Mouse (Mus musculus) myocyte (in vitro differentiated cells): Measurements from ENCODE around the gene Simc1.

Experiments
- CEBPB ChIP-seq: IDR thresholded peaks from 2 replicates; pipeline ENCODE4 v1.6.1; 2011; ENCODE audit warnings: mild to moderate bottlenecking, moderate library complexity; ENCODE audit not compliant: poor library complexity, insufficient read depth, severe bottlenecking
- E2F4 ChIP-seq: IDR thresholded peaks from one replicate; pipeline ENCODE4 v1.6.1; 2011; ENCODE audit warnings: mild to moderate bottlenecking, control low read depth, moderate library complexity; ENCODE audit not compliant: insufficient read depth
- MAX ChIP-seq: IDR thresholded peaks from one replicate; pipeline ENCODE4 v1.6.1; 2011; ENCODE audit warnings: low read depth, mild to moderate bottlenecking, control low read depth
- POLR2A ChIP-seq: IDR thresholded peaks from one replicate; pipeline ENCODE4 v1.6.1; 2011; ENCODE audit warnings: low read depth, mild to moderate bottlenecking, control low read depth, moderate library complexity; ENCODE audit not compliant: insufficient read length
- SRF ChIP-seq: IDR thresholded peaks from one replicate; pipeline ENCODE4 v1.6.1; 2011; ENCODE audit warnings: low read depth; ENCODE audit not compliant: control insufficient read depth, insufficient read length
- TCF12 ChIP-seq: IDR thresholded peaks from one replicate; pipeline ENCODE4 v1.6.1; 2011; ENCODE audit warnings: mild to moderate bottlenecking, control low read depth; ENCODE audit not compliant: poor library complexity, insufficient read depth, severe bottlenecking

DNA sequence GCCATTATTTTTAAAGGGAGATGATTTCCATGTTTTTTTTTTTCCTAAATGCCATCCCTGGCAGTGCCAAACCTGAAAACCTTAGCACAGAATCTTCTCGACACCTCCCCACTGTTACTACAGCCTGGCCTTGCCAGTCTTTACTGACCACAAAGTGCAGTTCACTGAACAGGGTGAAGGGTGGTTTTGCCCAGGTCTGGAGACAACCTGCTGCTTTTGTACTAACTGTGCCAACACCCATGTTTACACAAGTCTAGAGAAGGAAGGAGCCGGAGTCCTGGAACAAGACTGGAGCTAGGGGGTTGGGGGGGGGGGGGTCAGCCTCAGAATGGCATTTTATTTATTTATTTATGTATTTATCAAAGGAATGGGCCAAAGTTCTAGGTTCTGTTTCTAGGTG is 77.8 kb downstream of the Simc1 start:
- TF ChIP-seq POLR2A (no peak), SRF (no peak), MAX (no peak), TCF12 (no peak), CEBPB (no peak), E2F4 (no peak)
